Mouse (Mus musculus): ENCODE data around the gene Gm21812. TPM values are rescaled to one million over a fixed set of nuclear protein-coding genes. Genes with fewer than 3 reads are reported as not detected.
"Not testable (repeated sequence)": the region's sequence is repeated elsewhere in the genome, so short reads cannot be mapped to it uniquely, and the experiment has no call there.

Gm21812 gene
- polyA plus RNA-seq (2012; fragmentation: generic; extraction: Trizol): not detected

GRCm38 (mm10) chrY:9347084-9347483, at the start of gene Gm21812:
Gene Gm21812, minus strand, starts transcription at chrY:9347184.
- not testable (repeated sequence) for H3K36me3 ChIP-seq (ENCODE audit: control insufficient read depth, insufficient read depth); H3K79me2 ChIP-seq (ENCODE audit: control insufficient read depth, insufficient read depth); H3K4me2 ChIP-seq (ENCODE audit: low read depth); H3K27me3 ChIP-seq (ENCODE audit: control insufficient read depth, insufficient read depth, insufficient read length); H3K4me3 ChIP-seq; H3ac ChIP-seq (ENCODE audit: control insufficient read depth, insufficient read length)

Other genes starting within 250 kb of the Gm21812 start
- gene Gm21292, start 213.3 kb downstream of the Gm21812 start, polyA plus RNA-seq (2012; fragmentation: generic; extraction: Trizol): not detected
- not detected for gene Gm21721, start 145.0 kb downstream of the Gm21812 start, polyA plus RNA-seq (2012; fragmentation: generic; extraction: Trizol)
- not detected for gene Gm21874, start 69.0 kb upstream of the Gm21812 start, polyA plus RNA-seq (2012; fragmentation: generic; extraction: Trizol)